Mouse (Mus musculus) testis, postnatal 14 days (tissue): ENCODE measurements at regions not wholly inside any gene's neighbourhood (a gene's known extent, or its start where the extent isn't known, plus 50 kb on each side); places are given as distances from the start of the nearest gene placed in this dataset.
"Not testable (repeated sequence)": the region's sequence is repeated elsewhere in the genome, so short reads cannot be mapped to it uniquely, and the experiment has no call there.

ENCODE experiments used
- DNase-seq: peaks from one replicate; pipeline ENCODE4 v3.0.0; 2021; ENCODE audit warnings: low spot score

- peak; percentile 8 for DNase-seq
Measured at GRCm38 (mm10) chr13:72184116-72184845, 220.8 kb upstream of the Irx1 start.

GRCm38 (mm10) chr13:72184846-72185118 lies 221.3 kb upstream of the Irx1 start:
- DNase-seq, result no peak

GRCm38 (mm10) chr13:72195881-72196280 lies 232.4 kb upstream of the Irx1 start:
- no peak for DNase-seq

GRCm38 (mm10) chr13:72198341-72199105 lies 235.0 kb upstream of the Irx1 start:
- DNase-seq, result peak; percentile 71

GRCm38 (mm10) chr13:72209518-72209917 lies 246.0 kb upstream of the Irx1 start:
- no peak for DNase-seq

GRCm38 (mm10) chr13:72209946-72210456 lies 246.5 kb upstream of the Irx1 start:
- no peak for DNase-seq

- no peak for DNase-seq
Measured at GRCm38 (mm10) chr13:72210474-72211309, 247.2 kb upstream of the Irx1 start.

- no peak for DNase-seq
Measured at GRCm38 (mm10) chr13:72211716-72212115, 248.2 kb upstream of the Irx1 start.

- DNase-seq, result no peak
Measured at GRCm38 (mm10) chr13:72212747-72213146, 249.2 kb upstream of the Irx1 start.

GRCm38 (mm10) chr13:72219329-72219728 lies 255.8 kb upstream of the Irx1 start:
- no peak for DNase-seq

GRCm38 (mm10) chr13:72227102-72227501 lies 263.6 kb upstream of the Irx1 start:
- no peak for DNase-seq

- no peak for DNase-seq
Measured at GRCm38 (mm10) chr13:72231032-72231591, 267.6 kb upstream of the Irx1 start.

- no peak for DNase-seq
Measured at GRCm38 (mm10) chr13:72232080-72232479, 268.6 kb upstream of the Irx1 start.

GRCm38 (mm10) chr13:72241919-72242318 lies 278.4 kb upstream of the Irx1 start:
- no peak for DNase-seq

- no peak for DNase-seq
Measured at GRCm38 (mm10) chr13:72250419-72250818, 286.9 kb upstream of the Irx1 start.

GRCm38 (mm10) chr13:72253242-72253641 lies 289.7 kb upstream of the Irx1 start:
- DNase-seq, result not testable (repeated sequence)

GRCm38 (mm10) chr13:72258794-72259193 lies 295.3 kb upstream of the Irx1 start:
- no peak for DNase-seq

- no peak for DNase-seq
Measured at GRCm38 (mm10) chr13:72264416-72264815, 300.9 kb upstream of the Irx1 start.

GRCm38 (mm10) chr13:72265116-72265515 lies 301.6 kb upstream of the Irx1 start:
- no peak for DNase-seq

- DNase-seq, result no peak
Measured at GRCm38 (mm10) chr13:72265650-72266049, 302.1 kb upstream of the Irx1 start.

- no peak for DNase-seq
Measured at GRCm38 (mm10) chr13:72266174-72266768, 302.7 kb upstream of the Irx1 start.

GRCm38 (mm10) chr13:72280343-72280742 lies 316.8 kb upstream of the Irx1 start:
- DNase-seq, result no peak
